Mouse (Mus musculus) urinary bladder, adult 2 months (tissue): ENCODE data around the gene Grik2. TPM values are rescaled to one million over a fixed set of nuclear protein-coding genes. Genes with fewer than 3 reads are reported as not detected.
"Not testable (repeated sequence)": the region's sequence is repeated elsewhere in the genome, so short reads cannot be mapped to it uniquely, and the experiment has no call there.

Source experiments
- DNase-seq: peaks from one replicate; pipeline ENCODE4 v3.0.0; 2022; ENCODE audit warnings: low spot score
- polyA plus RNA-seq: library from polyadenylated mRNA; depleted of rRNA; stranded (reverse); fragments of >200 nt; gene quantifications from 2 replicates; pipeline ENCODE4 v1.2.3, GENCODE M21; 2012

The Grik2 gene
- polyA plus RNA-seq, 1 experiment = 0.51 TPM

GRCm38 (mm10) chr10:49365262-49365661, 423.3 kb downstream of the Grik2 start:
- DNase-seq = no peak

- DNase-seq = no peak
Observed at GRCm38 (mm10) chr10:49322413-49322812, 466.2 kb downstream of the Grik2 start.

GRCm38 (mm10) chr10:49319880-49320279, 468.7 kb downstream of the Grik2 start:
- no peak for DNase-seq

- no peak for DNase-seq
Observed at GRCm38 (mm10) chr10:49256247-49256939, 532.2 kb downstream of the Grik2 start.

- not testable (repeated sequence) for DNase-seq
Observed at GRCm38 (mm10) chr10:49237356-49237755, 551.2 kb downstream of the Grik2 start.

GRCm38 (mm10) chr10:49236844-49237243, 551.7 kb downstream of the Grik2 start:
- not testable (repeated sequence) for DNase-seq

- no peak for DNase-seq
Observed at GRCm38 (mm10) chr10:49220096-49220495, 568.5 kb downstream of the Grik2 start.

GRCm38 (mm10) chr10:49219631-49220030, 568.9 kb downstream of the Grik2 start:
- no peak for DNase-seq

- DNase-seq = no peak
Observed at GRCm38 (mm10) chr10:49191773-49192371, 596.7 kb downstream of the Grik2 start.

- no peak for DNase-seq
Observed at GRCm38 (mm10) chr10:49191291-49191690, 597.3 kb downstream of the Grik2 start.

GRCm38 (mm10) chr10:49154134-49154533, 634.4 kb downstream of the Grik2 start:
- no peak for DNase-seq

GRCm38 (mm10) chr10:49151496-49151895, 637.1 kb downstream of the Grik2 start:
- DNase-seq = not testable (repeated sequence)

GRCm38 (mm10) chr10:49149714-49150113, 638.9 kb downstream of the Grik2 start:
- no peak for DNase-seq

- DNase-seq = no peak
Observed at GRCm38 (mm10) chr10:49142658-49143057, 645.9 kb downstream of the Grik2 start.

- DNase-seq = no peak
Observed at GRCm38 (mm10) chr10:49136816-49137215, 651.8 kb downstream of the Grik2 start.

GRCm38 (mm10) chr10:49131311-49131710, 657.3 kb downstream of the Grik2 start:
- DNase-seq = no peak

- DNase-seq = no peak
Observed at GRCm38 (mm10) chr10:49050339-49050738, 738.2 kb downstream of the Grik2 start.

- no peak for DNase-seq
Observed at GRCm38 (mm10) chr10:49049391-49049790, 739.2 kb downstream of the Grik2 start.
